In the genomic region with DNA sequence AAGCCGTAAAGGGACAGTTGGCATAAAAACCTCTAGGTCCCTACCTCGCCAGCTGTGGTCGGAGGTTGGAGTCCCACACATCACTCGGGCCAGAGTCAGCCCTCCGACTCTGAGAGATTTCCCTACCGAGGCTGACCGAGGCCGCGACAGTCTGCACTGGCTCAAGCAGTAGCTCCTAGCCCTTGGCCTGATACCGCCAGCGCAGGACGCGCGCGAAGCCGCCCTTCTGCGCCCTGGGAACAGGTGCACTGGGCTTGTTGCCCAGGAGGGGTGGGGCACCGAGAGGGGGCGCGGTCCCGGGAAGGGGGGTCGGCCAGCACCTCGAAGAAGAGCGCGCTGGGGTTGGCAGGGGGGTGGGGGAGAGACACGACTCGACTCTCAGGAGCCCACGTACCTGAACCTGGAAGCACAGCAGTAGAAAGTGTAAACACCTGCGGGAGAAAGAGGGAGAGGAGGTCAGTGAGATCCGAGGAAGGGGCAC, we compare ENCODE assay signal across 9 mouse cellular contexts. TPM values are rescaled to one million over a fixed set of nuclear protein-coding genes. Genes with fewer than 3 reads are reported as not detected.
A peak's percentile ranks its signal among the peaks of the same experiment; 100 is the strongest.
DNase-seq lines count a peak whose midpoint lies in the region; ATAC-seq and TF ChIP-seq lines count a peak whose summit lies in the region.
"Had no signal": no experiment of that assay in that cellular context is flagged by ENCODE, and none has a peak within 500 bp of the region (broad histone marks: within the 10 kb centered on the region; RNA-seq: fewer than 3 reads in every experiment).

No protein-coding gene starts in this region.

- peak overlapping the region; percentile 98 for H3K4me2 ChIP-seq in intestine, embryonic 15.5 days (replicated peaks)
- H3K4me2 ChIP-seq in liver, embryonic 12.5 days, result peak overlapping the region; percentile 75
- H3K4me2 ChIP-seq in neural tube, embryonic 12.5 days (replicated peaks), result peak overlapping the region; percentile 90

- no peaks in the 10 kb centered on the region for H3K9me3 ChIP-seq in intestine, embryonic 15.5 days
- no peaks in the 10 kb centered on the region for H3K9me3 ChIP-seq in liver, embryonic 12.5 days (replicated peaks)
- H3K9me3 ChIP-seq in neural tube, embryonic 12.5 days, result no peaks in the 10 kb centered on the region

- ATAC-seq in intestine, embryonic 15.5 days, result peak; percentile 8; the same call in 1 of the 2 replicates
- ATAC-seq in liver, embryonic 12.5 days, result no peak
- ATAC-seq in neural tube, embryonic 12.5 days (ENCODE audit: low FRiP score, low read depth), result peak; percentile 21

- H3K4me3 ChIP-seq in gastrocnemius, adult 2 months, result peak overlapping the region; percentile 82
- H3K4me3 ChIP-seq in intestine, embryonic 15.5 days (replicated peaks), result peak overlapping the region; percentile 57
- peak overlapping the region; percentile 54 for H3K4me3 ChIP-seq in liver, embryonic 12.5 days
- H3K4me3 ChIP-seq in neural tube, embryonic 12.5 days, result peak overlapping the region; percentile 63

- H3K27ac ChIP-seq in gastrocnemius, adult 2 months, result peak overlapping the region; percentile 64
- H3K27ac ChIP-seq in intestine, embryonic 15.5 days, result no peak overlapping the region
- no peak overlapping the region for H3K27ac ChIP-seq in liver, embryonic 12.5 days
- H3K27ac ChIP-seq in neural tube, embryonic 12.5 days, result no peak overlapping the region

- no peak for TF ChIP-seq POLR2A in brain, embryonic 14.5 days (IDR thresholded peaks at IDR 0.05; ENCODE audit: borderline replicate concordance, extremely low read depth, insufficient read depth, insufficient read length, poor library complexity, severe bottlenecking)

- H3K9ac ChIP-seq in intestine, embryonic 15.5 days, result peak overlapping the region; percentile 46
- no peak overlapping the region for H3K9ac ChIP-seq in liver, embryonic 12.5 days
- H3K9ac ChIP-seq in neural tube, embryonic 12.5 days, result peak overlapping the region; percentile 78

- intact Hi-C loops in gastrocnemius, adult 2 months (cut with DNase I), result loop anchor here (10.0 kb wide), 1 partner anchor 522 kb away; no protein-coding TSS in a partner anchor

- peaks cover 35% of the 10 kb centered on the region for H3K27me3 ChIP-seq in intestine, embryonic 15.5 days (replicated peaks)
- peaks cover 74% of the 10 kb centered on the region for H3K27me3 ChIP-seq in liver, embryonic 12.5 days (replicated peaks)
- H3K27me3 ChIP-seq in neural tube, embryonic 12.5 days (replicated peaks), result peaks cover 31% of the 10 kb centered on the region

- 1% methylated on average over 30 of the region's 30 CpGs for WGBS in intestine, embryonic 15.5 days
- 4% methylated on average over 30 of the region's 30 CpGs for whole genome bisulfite sequencing in liver, embryonic 12.5 days (ENCODE audit: insufficient replicate concordance)
- WGBS in neural tube, embryonic 12.5 days, result under 1% methylated on average over 30 of the region's 30 CpGs

- no peak for TF ChIP-seq CTCF in brain, embryonic 14.5 days (IDR thresholded peaks at IDR 0.05; ENCODE audit: borderline replicate concordance, extremely low read depth, insufficient read depth, insufficient read length)
- TF ChIP-seq CTCF in gastrocnemius, adult 2 months (IDR thresholded peaks at IDR 0.05), result no peak

- H3K36me3 ChIP-seq in intestine, embryonic 15.5 days, result peaks cover 7% of the 10 kb centered on the region; the same call in 1 of the 2 replicates
- H3K36me3 ChIP-seq in liver, embryonic 12.5 days, result peaks cover 26% of the 10 kb centered on the region
- H3K36me3 ChIP-seq in neural tube, embryonic 12.5 days, result peaks cover 15% of the 10 kb centered on the region

- peak; percentile 26 to 35 for DNase-seq in adrenal gland, adult 18-20 months (ENCODE audit: low spot score in 2 of 2)
- DNase-seq in adrenal gland, postnatal 4 days (ENCODE audit: low spot score in 2 of 2), result no peak
- DNase-seq in brain, embryonic 14.5 days (ENCODE audit: low read depth), result peak; percentile 55
- DNase-seq in gastrocnemius, adult 2 months, result peak; percentile 64
- no peak for DNase-seq in c-Kit-positive CD71-positive TER-119-positive erythroid progenitor cells, embryonic 14.5 days (ENCODE audit: low spot score)

- peaks cover 25% of the 10 kb centered on the region for H3K4me1 ChIP-seq in intestine, embryonic 15.5 days (replicated peaks)
- peaks cover 18% of the 10 kb centered on the region for H3K4me1 ChIP-seq in liver, embryonic 12.5 days
- H3K4me1 ChIP-seq in neural tube, embryonic 12.5 days, result peaks cover 29% of the 10 kb centered on the region

RNA-seq across cellular contexts. Expression of a gene that starts 0.5 kb away (rescaled TPM):
- 1 to 10 TPM; 1.3 to 2.0 TPM for total RNA-seq in adrenal gland, adult 18-20 months (2021)
- total RNA-seq in adrenal gland, postnatal 4 days (2021), result 1 to 10 TPM; 2.7 to 2.9 TPM
- 2.6 and 3.8 TPM in 2 replicates for polyA plus RNA-seq in brain, embryonic 14.5 days (2012; rRNA removed)
- 1 to 10 TPM in 1 of 2 experiments, under 1 TPM in 1; 0.89 to 2.5 TPM for total RNA-seq in gastrocnemius, adult 2 months (2021)
- 1.9 and 2.4 TPM in 2 replicates for polyA plus RNA-seq in intestine, embryonic 15.5 days (2015; fragmentation: Nextera tagmentation; extraction: Ambion mirVana)
- 0.44 and 0.60 TPM in 2 replicates for polyA plus RNA-seq in liver, embryonic 12.5 days (2016; fragmentation: Nextera tagmentation; extraction: Ambion mirVana)
- 9.2 and 12.9 TPM in 2 replicates for polyA plus RNA-seq in neural tube, embryonic 12.5 days (2016; fragmentation: Nextera tagmentation; extraction: Ambion mirVana)

RNA-seq across cellular contexts. Expression of a gene that starts 16.3 kb away (rescaled TPM):
- total RNA-seq in adrenal gland, adult 18-20 months (2021), result 100 to 1,000 TPM; 224 to 282 TPM
- 100 to 1,000 TPM; 458 to 497 TPM for total RNA-seq in adrenal gland, postnatal 4 days (2021)
- 459 and 569 TPM in 2 replicates for polyA plus RNA-seq in brain, embryonic 14.5 days (2012; rRNA removed)
- total RNA-seq in gastrocnemius, adult 2 months (2021), result 100 to 1,000 TPM; 129 to 144 TPM
- polyA plus RNA-seq in intestine, embryonic 15.5 days (2015; fragmentation: Nextera tagmentation; extraction: Ambion mirVana), result 950 and 1,035 TPM in 2 replicates
- 966 and 967 TPM in 2 replicates for polyA plus RNA-seq in liver, embryonic 12.5 days (2016; fragmentation: Nextera tagmentation; extraction: Ambion mirVana)
- 614 and 622 TPM in 2 replicates for polyA plus RNA-seq in neural tube, embryonic 12.5 days (2016; fragmentation: Nextera tagmentation; extraction: Ambion mirVana)

RNA-seq across cellular contexts. Expression of a gene that starts 56.7 kb away (rescaled TPM):
- under 1 TPM in 1 of 2 experiments, not detected in 1; 0.19 TPM for total RNA-seq in adrenal gland, adult 18-20 months (2021)
- total RNA-seq in adrenal gland, postnatal 4 days (2021), result under 1 TPM; 0.93 to 0.95 TPM
- polyA plus RNA-seq in brain, embryonic 14.5 days (2012; rRNA removed), result 3.3 and 12.1 TPM in 2 replicates
- not detected for total RNA-seq in gastrocnemius, adult 2 months (2021)
- polyA plus RNA-seq in intestine, embryonic 15.5 days (2015; fragmentation: Nextera tagmentation; extraction: Ambion mirVana), result 0.21 and 0.26 TPM in 2 replicates
- polyA plus RNA-seq in liver, embryonic 12.5 days (2016; fragmentation: Nextera tagmentation; extraction: Ambion mirVana), result not detected in 2 replicates
- polyA plus RNA-seq in neural tube, embryonic 12.5 days (2016; fragmentation: Nextera tagmentation; extraction: Ambion mirVana), result 64.6 and 83.5 TPM in 2 replicates
- total RNA-seq: gastrocnemius, postnatal 4 days had no signal

Comparison
In these comparisons a context has a peak if more than half of its experiments do, and no peak if none do; other contexts are left out.
1. DNase-seq: peak in adrenal gland, adult 18-20 months (2 of 2), brain, embryonic 14.5 days (single experiment) and gastrocnemius, adult 2 months (single experiment); none in adrenal gland, postnatal 4 days (0 of 2) and c-Kit-positive CD71-positive TER-119-positive erythroid progenitor cells, embryonic 14.5 days (single experiment).
2. Peak in every context shown above with its lines, with median percentiles within 50 percentile points of each other: H3K4me3 ChIP-seq and H3K4me2 ChIP-seq.